ENCODE assay signal across 8 mouse cellular contexts in the genomic region with DNA sequence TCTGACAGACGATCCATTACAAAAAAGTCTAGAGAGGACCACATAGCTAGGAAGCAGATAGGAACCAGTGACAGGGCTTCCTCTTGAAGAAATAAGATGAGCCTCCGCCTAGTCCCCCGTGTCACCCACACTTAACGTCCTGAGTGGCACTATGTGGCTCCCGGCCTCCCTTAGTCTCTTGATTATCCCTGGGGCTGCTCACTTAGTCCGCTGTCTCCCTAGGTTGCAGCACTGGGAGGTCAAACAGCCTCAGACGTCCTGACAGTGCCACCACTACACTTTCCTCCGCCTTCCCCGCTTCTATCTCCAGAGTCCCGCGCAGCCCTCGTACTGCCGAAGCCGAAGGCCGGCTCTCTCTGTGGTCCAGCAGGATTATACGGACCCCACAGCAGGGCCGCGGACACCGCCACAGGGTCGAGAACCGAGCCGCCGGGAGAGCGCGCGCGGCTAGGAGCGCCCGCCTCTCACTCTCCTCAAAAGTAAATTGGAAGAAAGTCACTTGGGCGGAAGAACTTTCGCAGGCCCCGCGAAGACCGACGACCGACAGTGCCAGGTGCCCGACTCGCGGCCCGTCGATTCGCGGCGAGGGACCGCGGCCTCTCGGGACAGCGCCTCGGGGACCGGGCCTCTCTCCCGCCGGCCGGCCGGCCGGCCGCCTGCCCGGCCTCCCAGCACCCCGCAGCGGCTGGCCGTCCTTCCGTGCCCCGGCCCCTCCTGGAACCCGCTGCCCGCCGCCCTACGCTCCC. TPM values are rescaled to one million over a fixed set of nuclear protein-coding genes. Genes with fewer than 3 reads are reported as not detected.
DNase-seq lines count a peak whose midpoint lies in the region; ATAC-seq and TF ChIP-seq lines count a peak whose summit lies in the region.

No protein-coding gene starts in this region.

- H3K4me3 ChIP-seq in thymus, adult 2 months (ENCODE audit: control insufficient read depth, insufficient read depth, low read length): peak overlapping the region; percentile 64
- peak overlapping the region; percentile 97 for H3K4me3 ChIP-seq in hindbrain, embryonic 10.5 days
- peak overlapping the region; percentile 89 for H3K4me3 ChIP-seq in lung, postnatal 0 days (ENCODE audit: low read depth, low read length)
- H3K4me3 ChIP-seq in stomach, embryonic 15.5 days (replicated peaks): peak overlapping the region; percentile 98

- ATAC-seq in lung, postnatal 0 days: peak; percentile 32
- no peak for ATAC-seq in stomach, embryonic 15.5 days (ENCODE audit: insufficient read depth, low FRiP score, low read depth)

- H3K4me2 ChIP-seq in lung, postnatal 0 days (replicated peaks; ENCODE audit: low read depth, low read length): peak overlapping the region; percentile 76
- peak overlapping the region; percentile 90 for H3K4me2 ChIP-seq in stomach, embryonic 15.5 days

- H3K27ac ChIP-seq in thymus, adult 2 months (ENCODE audit: control insufficient read depth, insufficient read depth, low read length): no peak overlapping the region
- peak overlapping the region; percentile 91 for H3K27ac ChIP-seq in hindbrain, embryonic 10.5 days
- peak overlapping the region; percentile 93 for H3K27ac ChIP-seq in lung, postnatal 0 days (ENCODE audit: low read length)
- H3K27ac ChIP-seq in stomach, embryonic 15.5 days: peak overlapping the region; percentile 76

- peak; percentile 13 for DNase-seq in embryo, embryonic 10.5 days (ENCODE audit: low spot score)
- DNase-seq in embryo, embryonic 9.5 days (ENCODE audit: extremely low spot score): no peak
- peak; percentile 34 for DNase-seq in thymus, adult 2 months
- DNase-seq in thymus, postnatal 25 days: no peak
- DNase-seq in hindbrain, embryonic 10.5 days (ENCODE audit: low spot score): no peak
- DNase-seq in lung, postnatal 0 days (ENCODE audit: low spot score): peak; percentile 27
- DNase-seq in urinary bladder, postnatal 10 days (ENCODE audit: low spot score): no peak

- no peak for TF ChIP-seq EP300 in lung, postnatal 0 days (IDR thresholded peaks at IDR 0.05)

- H3K27me3 ChIP-seq in thymus, adult 2 months (ENCODE audit: control insufficient read depth, insufficient read depth, low read length): no peaks in the 10 kb centered on the region
- no peaks in the 10 kb centered on the region for H3K27me3 ChIP-seq in hindbrain, embryonic 10.5 days (ENCODE audit: insufficient read depth, poor library complexity, severe bottlenecking)
- no peaks in the 10 kb centered on the region for H3K27me3 ChIP-seq in lung, postnatal 0 days (replicated peaks; ENCODE audit: insufficient read depth, low read length)
- no peaks in the 10 kb centered on the region for H3K27me3 ChIP-seq in stomach, embryonic 15.5 days (replicated peaks)

- no peaks in the 10 kb centered on the region for H3K36me3 ChIP-seq in thymus, adult 2 months (ENCODE audit: control insufficient read depth, insufficient read depth, low read length)
- peaks cover 27% of the 10 kb centered on the region for H3K36me3 ChIP-seq in hindbrain, embryonic 10.5 days
- H3K36me3 ChIP-seq in lung, postnatal 0 days (ENCODE audit: insufficient read depth, low read length): no peaks in the 10 kb centered on the region
- H3K36me3 ChIP-seq in stomach, embryonic 15.5 days: peaks cover 2% of the 10 kb centered on the region; the same call in 1 of the 2 replicates

- no peak for TF ChIP-seq CTCF in thymus, adult 2 months (IDR thresholded peaks at IDR 0.05; ENCODE audit: borderline replicate concordance, control insufficient read depth, extremely low read depth, insufficient read depth, low read length, poor library complexity)
- no peak for TF ChIP-seq CTCF in lung, postnatal 0 days (IDR thresholded peaks at IDR 0.05)

- H3K9me3 ChIP-seq in hindbrain, embryonic 10.5 days: no peaks in the 10 kb centered on the region
- H3K9me3 ChIP-seq in lung, postnatal 0 days (ENCODE audit: low read length): no peaks in the 10 kb centered on the region
- H3K9me3 ChIP-seq in stomach, embryonic 15.5 days: no peaks in the 10 kb centered on the region

- peaks cover 24% of the 10 kb centered on the region for H3K4me1 ChIP-seq in thymus, adult 2 months (replicated peaks; ENCODE audit: control insufficient read depth, insufficient read depth, low read length)
- H3K4me1 ChIP-seq in hindbrain, embryonic 10.5 days (replicated peaks): peaks cover 22% of the 10 kb centered on the region
- H3K4me1 ChIP-seq in lung, postnatal 0 days (ENCODE audit: insufficient read depth, low read depth, low read length): peaks cover 41% of the 10 kb centered on the region
- peaks cover 35% of the 10 kb centered on the region for H3K4me1 ChIP-seq in stomach, embryonic 15.5 days

- H3K9ac ChIP-seq in lung, postnatal 0 days (replicated peaks; ENCODE audit: low read depth): peak overlapping the region; percentile 95
- H3K9ac ChIP-seq in stomach, embryonic 15.5 days: peak overlapping the region; percentile 97

- under 1% methylated on average over 66 of the region's 66 CpGs for WGBS in thymus, adult 2 months
- 2% methylated on average over 66 of the region's 66 CpGs for WGBS in hindbrain, embryonic 10.5 days
- WGBS in lung, postnatal 0 days: 3% methylated on average over 60 of the region's 66 CpGs
- WGBS in stomach, embryonic 15.5 days: under 1% methylated on average over 64 of the region's 66 CpGs

- no peak for TF ChIP-seq POLR2A in thymus, adult 2 months (IDR thresholded peaks at IDR 0.05; ENCODE audit: control insufficient read depth, extremely low read depth, insufficient read depth, low read length, poor library complexity)

RNA-seq across cellular contexts. Expression of gene Mob2, which starts 0.5 kb away (rescaled TPM):
- 62.6 and 73.5 TPM in 2 replicates for polyA plus RNA-seq in thymus, adult 2 months (2012; rRNA removed)
- polyA plus RNA-seq in hindbrain, embryonic 10.5 days (2016; fragmentation: Nextera tagmentation; extraction: Ambion mirVana): 61.4 and 62.4 TPM in 2 replicates
- polyA plus RNA-seq in lung, postnatal 0 days (2015; fragmentation: Nextera tagmentation; extraction: Ambion mirVana): 85.9 and 104 TPM in 2 replicates
- polyA plus RNA-seq in stomach, embryonic 15.5 days (2015; fragmentation: Nextera tagmentation; extraction: Ambion mirVana): 65.2 and 67.8 TPM in 2 replicates

RNA-seq across cellular contexts. Expression of gene Dusp8, which starts 35.3 kb away (rescaled TPM):
- 0.98 and 4.0 TPM in 2 replicates for polyA plus RNA-seq in thymus, adult 2 months (2012; rRNA removed)
- polyA plus RNA-seq in hindbrain, embryonic 10.5 days (2016; fragmentation: Nextera tagmentation; extraction: Ambion mirVana): 7.8 and 20.1 TPM in 2 replicates
- 5.5 and 6.0 TPM in 2 replicates for polyA plus RNA-seq in lung, postnatal 0 days (2015; fragmentation: Nextera tagmentation; extraction: Ambion mirVana)
- 5.9 and 7.4 TPM in 2 replicates for polyA plus RNA-seq in stomach, embryonic 15.5 days (2015; fragmentation: Nextera tagmentation; extraction: Ambion mirVana)

Comparison
In these comparisons a context has a peak if more than half of its experiments do, and no peak if none do; other contexts are left out.
1. DNase-seq: peak in embryo, embryonic 10.5 days (single experiment), thymus, adult 2 months (single experiment) and lung, postnatal 0 days (single experiment); none in embryo, embryonic 9.5 days (single experiment), thymus, postnatal 25 days (single experiment), hindbrain, embryonic 10.5 days (single experiment) and urinary bladder, postnatal 10 days (single experiment).
2. Peak in every context shown above with its lines, with median percentiles within 50 percentile points of each other: H3K4me3 ChIP-seq.